Mouse (Mus musculus) gastrocnemius, adult 2 months (tissue): ENCODE data around the gene Rai1. TPM values are rescaled to one million over a fixed set of nuclear protein-coding genes. Genes with fewer than 3 reads are reported as not detected.
A peak's percentile ranks its signal among the peaks of the same experiment; 100 is the strongest.

Experiments
- DNase-seq: peaks from one replicate; pipeline ENCODE4 v3.0.0; 2022
- H3K27ac ChIP-seq: fragments of 200-600 bp; 2 replicates; pipeline ENCODE4 v1.8.1; 2022; ENCODE audit warnings: mild to moderate bottlenecking
- H3K4me3 ChIP-seq: fragments of 200-600 bp; 2 replicates; pipeline ENCODE4 v1.8.1; 2022; ENCODE audit warnings: mild to moderate bottlenecking, moderate library complexity
- CTCF ChIP-seq: fragments of 200-600 bp; IDR thresholded peaks from 2 replicates; pipeline ENCODE4 v1.8.1; 2022; ENCODE audit warnings: antibody characterized with exemption, mild to moderate bottlenecking, moderate library complexity
- intact Hi-C: fragments of 180-260 bp; cut with DNase I; formaldehyde crosslinking; loops from one replicate; pipeline ENCODE4 v1.15.1; 2025
- total RNA-seq, 2 experiments: library from RNA; stranded (reverse); gene quantifications; 2 replicates each; pipeline ENCODE4 v1.2.3; 2021

Gene Rai1
- total RNA-seq, 2 experiments from 2014 or later = 23.8 to 27.3 TPM

GRCm38 (mm10) chr11:60101986-60102385 is 2.8 kb upstream of the Rai1 start:
- intact Hi-C loops = loop anchor here (5.0 kb wide), 1 partner anchor 95 kb away; no protein-coding TSS in a partner anchor
- DNase-seq = no peak
- Histone ChIP-seq H3K4me3 (no peak overlapping the region), H3K27ac (no peak overlapping the region)
- no peak for TF ChIP-seq CTCF

GRCm38 (mm10) chr11:60102664-60103063 is 2.1 kb upstream of the Rai1 start:
- intact Hi-C loops = loop anchor here (5.0 kb wide), 1 partner anchor 95 kb away; no protein-coding TSS in a partner anchor
- Histone ChIP-seq H3K4me3 (no peak overlapping the region), H3K27ac (no peak overlapping the region)
- peak; percentile 47 for DNase-seq
- no peak for TF ChIP-seq CTCF

- intact Hi-C loops = loop anchor here (5.0 kb wide), 1 partner anchor 94 kb away; no protein-coding TSS in a partner anchor
- TF ChIP-seq CTCF = no peak
- H3K4me3 ChIP-seq = no peak overlapping the region
- no peak for DNase-seq
- H3K27ac ChIP-seq = no peak overlapping the region
Observed at GRCm38 (mm10) chr11:60103567-60103966, 1.2 kb upstream of the Rai1 start.

GRCm38 (mm10) chr11:60105593-60106542 is 1.1 kb downstream of the Rai1 start:
- intact Hi-C loops = loop anchor here (2.0 to 5.0 kb wide), 4 partner anchors 36 to 311 kb away; partner anchors contain the start of genes Atpaf2 and Gid4
- Histone ChIP-seq H3K27ac (peak overlapping the region; percentile 95), H3K4me3 (peak overlapping the region; percentile 97)
- no peak for TF ChIP-seq CTCF
- DNase-seq = peak; percentile 82

DNA sequence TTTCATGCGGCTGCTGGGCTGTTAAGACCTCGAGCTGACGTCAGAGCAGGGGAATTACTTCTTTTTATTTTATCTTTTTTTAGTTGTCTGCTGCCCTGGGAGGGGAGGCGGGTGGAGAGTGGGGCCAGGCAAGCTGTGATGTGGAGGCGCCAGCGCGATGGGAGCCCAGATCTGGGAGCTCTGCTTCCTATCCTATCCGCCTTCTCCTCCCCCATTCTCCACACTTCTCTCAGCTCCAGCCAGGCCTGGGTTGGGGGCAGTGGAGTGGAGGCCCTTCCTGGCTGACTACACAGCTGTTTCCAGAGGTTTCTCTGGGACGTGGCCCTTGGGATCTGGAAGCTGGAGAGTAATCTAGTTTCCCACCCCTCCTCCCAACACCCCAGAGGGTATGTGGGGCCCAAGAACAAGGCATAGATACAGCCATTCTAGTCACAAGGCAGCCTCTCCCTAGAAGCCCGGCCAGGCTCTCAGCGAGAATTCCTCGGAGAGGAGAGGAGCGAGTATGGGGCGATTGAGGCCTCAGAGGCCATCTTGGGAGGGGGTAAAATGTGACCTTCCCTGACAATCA is 1.8 kb downstream of the Rai1 start:
- Histone ChIP-seq H3K27ac (peak overlapping the region; percentile 95), H3K4me3 (peak overlapping the region; percentile 97)
- peak; percentile 61 for DNase-seq
- intact Hi-C loops = loop anchor here (2.0 to 5.0 kb wide), 3 partner anchors 36 to 311 kb away; partner anchors contain the start of genes Atpaf2 and Gid4
- no peak for TF ChIP-seq CTCF

DNA sequence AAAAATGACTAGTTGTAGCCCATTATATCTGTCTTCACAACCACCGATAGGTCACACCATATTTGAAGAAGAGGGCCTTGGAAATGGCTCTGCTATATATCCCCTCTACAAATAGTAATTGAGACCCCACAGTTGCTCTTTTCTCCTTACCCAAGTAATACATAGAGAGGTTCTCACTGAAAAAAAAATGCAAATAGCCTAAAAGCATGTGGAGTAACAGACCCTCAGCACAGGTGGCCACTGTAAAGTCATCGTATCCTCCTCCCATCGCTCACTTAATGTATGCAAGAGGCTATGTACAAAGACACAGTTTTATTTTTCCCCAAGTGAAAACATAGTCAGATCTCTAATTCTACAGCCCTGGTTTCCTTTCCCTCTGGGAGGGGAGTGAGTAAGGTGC is 2.6 kb downstream of the Rai1 start:
- H3K4me3 ChIP-seq = no peak overlapping the region
- peak overlapping the region; percentile 95 for H3K27ac ChIP-seq
- intact Hi-C loops = loop anchor here (2.0 to 5.0 kb wide), 3 partner anchors 35 to 310 kb away; partner anchors contain the start of genes Atpaf2 and Gid4
- no peak for TF ChIP-seq CTCF
- no peak for DNase-seq

GRCm38 (mm10) chr11:60108631-60109172 is 3.9 kb downstream of the Rai1 start:
- peak; percentile 44 for DNase-seq
- Histone ChIP-seq H3K27ac (peak overlapping the region; percentile 95), H3K4me3 (no peak overlapping the region)
- intact Hi-C loops = loop anchor here (5.0 kb wide), 2 partner anchors 34 to 309 kb away; partner anchors contain the start of genes Atpaf2 and Gid4
- no peak for TF ChIP-seq CTCF

GRCm38 (mm10) chr11:60110386-60110785 is 5.6 kb downstream of the Rai1 start:
- TF ChIP-seq CTCF = no peak
- peak overlapping the region; percentile 72 for H3K27ac ChIP-seq
- no peak overlapping the region for H3K4me3 ChIP-seq

DNA sequence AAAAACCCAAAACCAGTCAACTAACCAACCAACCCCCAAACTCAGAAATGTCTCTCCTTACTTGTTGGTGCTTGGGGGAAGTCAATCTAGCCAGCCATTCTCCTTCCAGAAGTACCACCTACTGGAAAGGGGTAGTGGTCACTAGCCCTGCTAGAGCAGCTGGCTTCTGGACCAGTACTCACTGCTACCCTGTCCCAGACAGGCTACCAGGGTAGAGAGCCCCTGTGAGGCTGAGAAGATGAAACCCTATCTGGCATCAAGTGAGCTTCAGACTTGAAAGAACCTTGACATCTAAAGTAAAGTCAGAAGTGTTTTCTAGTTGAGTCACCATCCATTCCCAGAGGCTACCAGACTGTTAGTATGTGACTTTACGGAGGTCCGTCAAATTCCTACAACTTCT is 6.8 kb downstream of the Rai1 start:
- no peak for DNase-seq
- intact Hi-C loops = no loop called here
- no peak overlapping the region for H3K4me3 ChIP-seq
- peak overlapping the region; percentile 91 for H3K27ac ChIP-seq
- no peak for TF ChIP-seq CTCF

More at GRCm38 (mm10) chr11:60110386-60110785, 5.6 kb downstream of the Rai1 start:
- no peak for DNase-seq
- intact Hi-C loops = no loop called here

DNA sequence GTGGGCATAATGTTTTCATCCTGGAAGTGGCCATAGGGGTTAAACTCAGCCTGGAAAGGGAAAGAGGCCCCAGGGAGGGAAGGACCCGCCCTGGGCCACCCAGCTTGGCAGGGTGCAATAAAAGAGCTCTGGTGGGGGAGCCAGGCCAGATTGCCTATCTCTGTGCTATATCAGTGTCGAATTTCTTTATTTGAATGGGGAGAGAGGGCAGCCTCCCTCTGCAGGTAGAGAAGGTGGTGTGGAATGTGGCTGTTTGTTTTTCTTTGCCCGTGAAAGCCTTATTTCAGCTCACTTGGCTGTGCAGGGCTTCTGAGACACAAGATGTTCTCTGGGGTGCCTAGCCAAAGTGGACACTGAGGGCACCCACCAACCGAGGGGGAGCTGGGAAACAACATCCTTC is 8.8 kb downstream of the Rai1 start:
- no peak for TF ChIP-seq CTCF
- intact Hi-C loops = no loop called here
- Histone ChIP-seq H3K4me3 (peak overlapping the region; percentile 67), H3K27ac (peak overlapping the region; percentile 91)
- peak; percentile 33 for DNase-seq

- peak; percentile 41 for DNase-seq
- intact Hi-C loops = no loop called here
- Histone ChIP-seq H3K27ac (peak overlapping the region; percentile 91), H3K4me3 (peak overlapping the region; percentile 67)
- TF ChIP-seq CTCF = no peak
Observed at GRCm38 (mm10) chr11:60114296-60115023, 9.6 kb downstream of the Rai1 start.

- peak; percentile 97 for DNase-seq
- intact Hi-C loops = no loop called here
- peak overlapping the region; percentile 67 for H3K4me3 ChIP-seq
- TF ChIP-seq CTCF = peak; percentile 2; the same call in 1 of the 2 replicates
- peak overlapping the region; percentile 91 for H3K27ac ChIP-seq
Observed at GRCm38 (mm10) chr11:60115024-60115538, 10.3 kb downstream of the Rai1 start.
